Mouse (Mus musculus): ENCODE data around the gene Mapk8. TPM values are rescaled to one million over a fixed set of nuclear protein-coding genes. Genes with fewer than 3 reads are reported as not detected.

Mapk8 gene
- total and polyA plus RNA-seq, 3 experiments, result 7.3 to 29.5 (median 26.2) TPM

DNA sequence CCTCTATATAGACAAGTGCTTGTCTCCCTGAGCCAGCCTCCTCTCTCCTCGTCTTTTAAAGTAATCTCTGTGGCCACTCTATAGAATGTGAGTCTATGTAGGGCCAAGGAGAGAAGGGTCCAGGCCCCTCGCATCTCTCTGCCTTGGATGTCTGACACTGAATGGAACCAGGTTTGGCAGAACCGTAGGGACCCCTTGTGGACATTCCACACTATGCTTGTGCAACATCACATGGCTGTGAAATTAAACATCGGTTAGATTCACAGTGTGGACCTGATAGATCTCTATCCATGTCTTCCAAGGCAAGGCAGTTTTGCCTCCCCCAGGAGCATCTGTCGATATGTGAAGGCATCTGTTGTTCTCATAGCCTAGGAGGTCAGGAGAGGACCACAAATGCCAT, 108.3 kb downstream of the Mapk8 start:
- no peaks in the 10 kb centered on the region for H3K36me3 ChIP-seq (ENCODE audit: control insufficient read depth, insufficient read depth, low read length)
- TF ChIP-seq CTCF (IDR thresholded peaks at IDR 0.05) (peak; percentile 38), POLR2A (IDR thresholded peaks at IDR 0.05; ENCODE audit: insufficient read depth, low read depth, low read length) (no peak)
- WGBS, result 66% methylated on average over 5 of the region's 5 CpGs
- H3K9ac ChIP-seq (ENCODE audit: low read depth, low read length), result no peak overlapping the region
- DNase-seq, result no peak
- intact Hi-C loops (cut with DNase I), result no loop called here
- H3K4me1 ChIP-seq (ENCODE audit: control insufficient read depth, insufficient read depth, low read length), result no peaks in the 10 kb centered on the region
- no peaks in the 10 kb centered on the region for H3K27me3 ChIP-seq (ENCODE audit: control insufficient read depth, insufficient read depth, low read length)
- H3K4me3 ChIP-seq, result no peak overlapping the region
- H3K79me2 ChIP-seq (replicated peaks; ENCODE audit: control insufficient read depth, insufficient read depth, low read length), result no peaks in the 10 kb centered on the region
- H3K27ac ChIP-seq, result no peak overlapping the region

DNA sequence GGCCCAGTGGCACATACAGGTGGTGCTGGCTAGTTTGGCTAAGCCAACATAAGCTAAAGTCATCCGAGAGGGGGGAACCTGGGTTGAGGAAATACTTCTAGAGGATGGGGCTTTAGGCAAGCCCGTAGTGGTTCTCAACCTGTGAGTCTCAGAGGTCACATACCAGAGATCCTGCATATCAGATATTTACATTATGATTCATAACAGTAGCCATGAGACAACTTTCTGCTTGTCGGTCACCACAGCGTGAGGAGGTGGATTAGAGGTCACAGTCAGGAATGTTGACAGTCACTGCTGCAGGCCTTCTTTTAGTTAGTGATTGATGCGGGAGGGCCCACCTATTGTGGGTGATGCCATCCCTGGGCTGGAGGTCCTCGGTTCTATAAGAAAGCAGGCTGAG, 111.2 kb downstream of the Mapk8 start:
- peak in 1 of 2 experiments; percentile 10 for DNase-seq
- TF ChIP-seq EP300 (IDR thresholded peaks at IDR 0.05; ENCODE audit: insufficient read depth, low read depth, low read length) (no peak), CTCF (IDR thresholded peaks at IDR 0.05) (no peak)
- intact Hi-C loops (cut with DNase I), result no loop called here
- Histone ChIP-seq H3K9ac (ENCODE audit: low read depth, low read length) (no peak overlapping the region), H3K36me3 (ENCODE audit: control insufficient read depth, insufficient read depth, low read length) (no peaks in the 10 kb centered on the region), H3K27me3 (ENCODE audit: control insufficient read depth, insufficient read depth, low read length) (no peaks in the 10 kb centered on the region), H3K27ac (no peak overlapping the region), H3K4me1 (ENCODE audit: control insufficient read depth, insufficient read depth, low read length) (no peaks in the 10 kb centered on the region), H3K4me3 (no peak overlapping the region), H3K79me2 (replicated peaks; ENCODE audit: control insufficient read depth, insufficient read depth, low read length) (no peaks in the 10 kb centered on the region)
- 78% methylated on average over 6 of the region's 6 CpGs for WGBS

DNA sequence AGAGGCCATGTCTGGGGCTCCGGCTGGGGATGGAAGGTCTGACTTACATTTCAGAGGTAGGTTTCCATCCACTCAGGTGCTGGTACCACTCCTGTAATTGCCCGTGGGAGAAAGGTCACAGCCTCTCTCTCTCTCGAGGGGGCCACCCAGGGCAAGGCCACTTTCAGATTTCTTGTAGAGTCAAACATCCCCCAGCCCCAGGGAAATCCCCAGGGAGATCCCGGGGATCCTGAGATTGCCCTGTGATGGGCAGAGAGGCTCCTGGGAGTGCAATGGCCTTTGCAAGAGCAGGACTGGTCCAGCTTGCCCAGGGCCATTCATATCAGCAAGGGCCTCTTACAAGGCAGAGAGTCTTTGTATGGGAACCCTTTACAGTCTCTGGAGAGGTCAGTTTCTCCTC, 112.6 kb downstream of the Mapk8 start:
- Histone ChIP-seq H3K4me1 (ENCODE audit: control insufficient read depth, insufficient read depth, low read length) (no peaks in the 10 kb centered on the region), H3K36me3 (ENCODE audit: control insufficient read depth, insufficient read depth, low read length) (no peaks in the 10 kb centered on the region), H3K4me3 (no peak overlapping the region), H3K27ac (no peak overlapping the region), H3K79me2 (replicated peaks; ENCODE audit: control insufficient read depth, insufficient read depth, low read length) (no peaks in the 10 kb centered on the region), H3K27me3 (ENCODE audit: control insufficient read depth, insufficient read depth, low read length) (no peaks in the 10 kb centered on the region), H3K9ac (ENCODE audit: low read depth, low read length) (no peak overlapping the region)
- intact Hi-C loops (cut with DNase I), result no loop called here
- no peak for DNase-seq
- WGBS, result 69% methylated on average over 4 of the region's 4 CpGs
- TF ChIP-seq POLR2A (IDR thresholded peaks at IDR 0.05; ENCODE audit: insufficient read depth, low read depth, low read length) (no peak), EP300 (IDR thresholded peaks at IDR 0.05; ENCODE audit: insufficient read depth, low read depth, low read length) (no peak), CTCF (IDR thresholded peaks at IDR 0.05) (no peak)

DNA sequence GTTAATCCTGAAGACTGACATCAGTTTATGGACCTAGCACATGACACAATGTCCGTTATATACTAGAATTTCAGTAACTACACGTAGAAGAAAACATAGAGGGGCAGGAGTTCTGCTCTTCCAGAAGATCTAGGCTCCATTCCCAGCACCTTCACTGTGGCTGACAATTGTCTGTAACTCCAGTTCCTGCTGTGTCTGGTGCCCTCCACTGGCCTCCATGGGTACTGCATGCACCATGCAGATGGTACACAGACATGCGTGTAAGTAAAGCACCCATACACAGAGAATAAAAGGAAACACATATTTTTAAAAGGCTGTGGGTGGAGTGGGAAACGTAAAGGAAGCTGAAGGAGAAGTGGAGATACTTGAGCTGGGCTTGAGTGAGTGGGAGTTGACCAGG, 113.1 kb downstream of the Mapk8 start:
- intact Hi-C loops (cut with DNase I), result no loop called here

DNA sequence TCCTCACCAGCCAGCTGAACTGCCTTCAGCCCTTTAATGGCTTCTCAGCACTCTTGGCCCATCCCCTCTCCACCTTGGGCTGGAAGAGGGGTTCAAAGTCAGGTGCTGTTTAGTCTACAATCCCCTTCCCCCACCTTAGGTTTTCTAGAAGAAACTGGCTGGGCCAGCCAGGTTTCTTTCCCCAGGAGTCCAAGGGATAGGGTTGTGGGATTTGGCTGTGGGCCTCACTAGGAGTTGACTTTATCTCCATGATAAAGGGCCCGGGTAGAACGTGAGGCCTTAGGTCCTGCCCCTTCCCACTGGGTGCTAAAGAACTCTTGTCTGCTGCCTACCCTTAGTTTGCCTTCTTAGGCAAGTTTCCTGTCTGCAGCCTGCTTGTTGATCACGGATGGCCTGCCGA, 115.3 kb downstream of the Mapk8 start:
- intact Hi-C loops (cut with DNase I), result no loop called here
- 44% methylated on average over 4 of the region's 4 CpGs for WGBS
- TF ChIP-seq CTCF (IDR thresholded peaks at IDR 0.05), result no peak
- no peak for TF ChIP-seq EP300 (IDR thresholded peaks at IDR 0.05; ENCODE audit: insufficient read depth, low read depth, low read length)
- no peak for TF ChIP-seq POLR2A (IDR thresholded peaks at IDR 0.05; ENCODE audit: insufficient read depth, low read depth, low read length)
- no peak overlapping the region for H3K9ac ChIP-seq (ENCODE audit: low read depth, low read length)
- H3K79me2 ChIP-seq (replicated peaks; ENCODE audit: control insufficient read depth, insufficient read depth, low read length), result no peaks in the 10 kb centered on the region
- H3K4me3 ChIP-seq, result no peak overlapping the region
- no peaks in the 10 kb centered on the region for H3K27me3 ChIP-seq (ENCODE audit: control insufficient read depth, insufficient read depth, low read length)
- no peak overlapping the region for H3K27ac ChIP-seq
- H3K4me1 ChIP-seq (ENCODE audit: control insufficient read depth, insufficient read depth, low read length), result peaks cover 3% of the 10 kb centered on the region
- H3K36me3 ChIP-seq (ENCODE audit: control insufficient read depth, insufficient read depth, low read length), result no peaks in the 10 kb centered on the region
- no peak for DNase-seq

More for the DNA sequence above, 113.1 kb downstream of the Mapk8 start:
- no peak overlapping the region for H3K9ac ChIP-seq (ENCODE audit: low read depth, low read length)
- H3K27ac ChIP-seq, result no peak overlapping the region
- H3K4me3 ChIP-seq, result no peak overlapping the region
- H3K36me3 ChIP-seq (ENCODE audit: control insufficient read depth, insufficient read depth, low read length), result no peaks in the 10 kb centered on the region
- WGBS, result 77% methylated on average over 4 of the region's 4 CpGs
- H3K79me2 ChIP-seq (replicated peaks; ENCODE audit: control insufficient read depth, insufficient read depth, low read length), result no peaks in the 10 kb centered on the region
- H3K27me3 ChIP-seq (ENCODE audit: control insufficient read depth, insufficient read depth, low read length), result no peaks in the 10 kb centered on the region
- H3K4me1 ChIP-seq (ENCODE audit: control insufficient read depth, insufficient read depth, low read length), result peaks cover under 1% of the 10 kb centered on the region; the same call in 1 of the 2 replicates
- DNase-seq, result no peak
- peak; percentile 69 for TF ChIP-seq CTCF (IDR thresholded peaks at IDR 0.05)
- no peak for TF ChIP-seq EP300 (IDR thresholded peaks at IDR 0.05; ENCODE audit: insufficient read depth, low read depth, low read length)

DNA sequence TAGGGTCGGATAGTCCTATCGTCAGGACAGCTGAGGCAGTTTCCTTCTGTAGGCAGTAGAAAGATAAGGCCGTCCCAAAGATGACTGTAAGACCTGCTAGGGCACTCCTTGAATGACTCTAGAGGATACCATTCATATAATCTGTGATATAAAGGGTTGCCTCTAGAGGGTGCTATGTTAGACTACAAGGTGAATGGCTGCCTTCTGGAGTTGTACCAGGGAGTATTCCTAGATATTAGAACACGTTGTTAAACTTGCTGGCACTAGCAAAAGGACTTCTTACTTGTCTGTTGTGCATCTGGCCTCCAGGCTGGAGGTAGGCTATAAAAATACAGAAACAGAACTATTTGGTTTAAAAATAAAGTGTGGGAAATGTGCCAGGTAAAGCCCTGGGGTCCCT, 116.0 kb downstream of the Mapk8 start:
- no peaks in the 10 kb centered on the region for H3K27me3 ChIP-seq (ENCODE audit: control insufficient read depth, insufficient read depth, low read length)
- H3K4me3 ChIP-seq, result no peak overlapping the region
- TF ChIP-seq EP300 (IDR thresholded peaks at IDR 0.05; ENCODE audit: insufficient read depth, low read depth, low read length) (no peak), CTCF (IDR thresholded peaks at IDR 0.05) (peak; percentile 53), POLR2A (IDR thresholded peaks at IDR 0.05; ENCODE audit: insufficient read depth, low read depth, low read length) (no peak)
- H3K9ac ChIP-seq (ENCODE audit: low read depth, low read length), result no peak overlapping the region
- intact Hi-C loops (cut with DNase I), result no loop called here
- WGBS, result 32% methylated on average over 4 of the region's 4 CpGs
- H3K36me3 ChIP-seq (ENCODE audit: control insufficient read depth, insufficient read depth, low read length), result no peaks in the 10 kb centered on the region
- no peaks in the 10 kb centered on the region for H3K79me2 ChIP-seq (replicated peaks; ENCODE audit: control insufficient read depth, insufficient read depth, low read length)
- peaks cover 3% of the 10 kb centered on the region for H3K4me1 ChIP-seq (ENCODE audit: control insufficient read depth, insufficient read depth, low read length)
- no peak for DNase-seq
- no peak overlapping the region for H3K27ac ChIP-seq
